Mouse (Mus musculus) liver, postnatal 0 days (tissue): ENCODE results near the gene Fyttd1.

Source experiments
- CTCF ChIP-seq: sonication (generic); IDR thresholded peaks from 2 replicates; pipeline ENCODE4 v1.5.1; 2016; ENCODE audit warnings: antibody characterized with exemption, low read depth
- EP300 ChIP-seq: IDR thresholded peaks from 2 replicates; pipeline ENCODE4 v1.6.1; 2016; ENCODE audit warnings: antibody characterized with exemption, low read depth, mild to moderate bottlenecking

DNA sequence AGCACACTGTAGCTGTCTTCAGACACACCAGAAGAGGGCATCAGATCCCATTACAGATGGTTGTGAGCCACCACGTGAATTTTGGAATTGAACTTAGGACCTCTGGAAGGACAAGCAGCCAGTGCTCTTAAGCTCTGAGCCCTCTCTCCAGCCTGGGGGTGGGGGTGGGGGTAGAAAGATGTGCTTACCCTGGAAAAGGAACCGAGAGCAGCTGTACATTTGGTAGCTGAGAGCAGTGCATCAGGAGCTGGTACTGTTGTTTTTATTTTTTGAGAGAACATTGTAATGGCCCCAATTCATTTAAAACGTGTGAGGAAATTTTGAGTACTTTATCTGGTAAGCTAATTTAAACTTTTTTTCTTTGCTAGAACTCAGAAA lies 24.7 kb downstream of the Fyttd1 start:
- TF ChIP-seq CTCF, result no peak
- TF ChIP-seq EP300, result no peak
